Mouse (Mus musculus): ENCODE measurements at regions not wholly inside any gene's neighbourhood (a gene's known extent, or its start where the extent isn't known, plus 50 kb on each side); places are given as distances from the start of the nearest gene placed in this dataset.

DNA sequence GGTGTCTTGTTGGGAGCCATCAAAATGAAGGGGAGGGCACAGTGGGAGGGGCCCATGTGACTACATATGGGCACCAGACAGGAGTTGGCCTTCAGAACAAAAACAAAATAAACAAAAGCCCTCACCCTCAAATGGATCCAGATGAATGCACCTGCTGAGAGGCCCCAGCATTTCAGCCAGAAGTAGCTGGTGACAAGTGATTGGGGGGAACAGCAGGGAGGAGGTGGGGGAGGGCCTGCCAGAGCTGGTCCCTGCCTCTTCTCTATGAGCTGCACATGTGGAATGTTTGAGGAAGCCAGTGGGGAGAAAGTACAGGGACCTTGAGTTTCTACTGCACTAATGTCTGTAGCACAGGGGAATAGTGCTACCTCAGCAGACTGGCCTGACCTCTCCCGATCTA, 139.5 kb downstream of the Efnb2 start:
- TF ChIP-seq MYOG (IDR thresholded peaks at IDR 0.05; ENCODE audit: control insufficient read depth, extremely low read depth, insufficient read length), result no peak
- TF ChIP-seq CTCF (IDR thresholded peaks at IDR 0.05; ENCODE audit: control insufficient read depth, insufficient read depth, insufficient read length), result no peak
- TF ChIP-seq USF1 (IDR thresholded peaks at IDR 0.05; ENCODE audit: low read depth), result no peak
- TF ChIP-seq MYOD1 (IDR thresholded peaks at IDR 0.05; ENCODE audit: control insufficient read depth, insufficient read length, low read depth), result no peak
- no peak for TF ChIP-seq MAX (IDR thresholded peaks at IDR 0.05)
- TF ChIP-seq CEBPB (IDR thresholded peaks at IDR 0.05; ENCODE audit: low read depth), result no peak

Measured in C2C12 (cell line).